14 mouse cellular contexts compared by ENCODE assay signal in the genomic region with DNA sequence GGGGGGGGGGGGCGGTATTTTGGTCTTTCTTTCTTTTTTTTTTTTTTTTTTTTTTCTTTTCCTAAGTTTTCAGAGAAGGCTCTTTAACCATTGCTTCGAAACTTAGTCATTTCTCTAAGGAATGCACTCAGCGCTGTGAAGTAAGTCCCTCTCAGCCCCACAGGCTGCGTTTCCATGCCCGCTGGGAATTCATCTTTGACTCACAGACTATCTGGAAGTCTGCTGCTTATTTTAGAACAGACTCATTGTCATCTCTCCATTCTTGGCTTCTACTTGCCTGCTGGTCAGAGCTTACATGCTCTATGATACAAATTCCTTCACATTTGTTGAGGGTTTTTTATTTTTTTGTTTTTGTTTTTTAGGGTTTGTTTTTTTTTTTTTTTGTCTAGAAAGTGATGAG.
DNase-seq lines count a peak whose midpoint lies in the region; ATAC-seq and TF ChIP-seq lines count a peak whose summit lies in the region.
"Had no signal": no experiment of that assay in that cellular context is flagged by ENCODE, and none has a peak within 500 bp of the region (broad histone marks: within the 10 kb centered on the region; RNA-seq: fewer than 3 reads in every experiment).

No protein-coding gene starts in this region.

- DNase-seq in heart, adult 8-10 months (ENCODE audit: low spot score), result peak; percentile 52
- no peak for DNase-seq in heart, postnatal 25 days (ENCODE audit: low spot score)
- peak; percentile 12 for DNase-seq in midbrain, postnatal 0 days (ENCODE audit: low spot score)
- no peak for DNase-seq in layer of hippocampus, postnatal 10 days (ENCODE audit: low spot score in 2 of 2)
- no peak for DNase-seq in thymus, adult 18-20 months
- DNase-seq: adrenal gland, postnatal 10 days; cerebellum, postnatal 25 days; kidney, adult 9 months; right cerebral cortex, postnatal 4 days had no signal

- peaks cover 5% of the 10 kb centered on the region; the same call in 1 of the 2 replicates for H3K4me1 ChIP-seq in midbrain, postnatal 0 days (ENCODE audit: insufficient read depth, low read length)
- H3K4me1 ChIP-seq in midbrain, embryonic 13.5 days (replicated peaks), result peaks cover 12% of the 10 kb centered on the region
- peaks cover 17% of the 10 kb centered on the region for H3K4me1 ChIP-seq in embryonic fibroblast, embryonic 13.5 days (ENCODE audit: control insufficient read depth, insufficient read depth, low read length)

- H3K27ac ChIP-seq in midbrain, postnatal 0 days (ENCODE audit: low read depth, low read length), result no peak overlapping the region
- H3K27ac ChIP-seq in midbrain, embryonic 13.5 days, result no peak overlapping the region
- peak overlapping the region; percentile 89 for H3K27ac ChIP-seq in embryonic fibroblast, embryonic 13.5 days (ENCODE audit: insufficient read depth, low read length)
- H3K27ac ChIP-seq: embryonic facial prominence, embryonic 15.5 days; limb, embryonic 15.5 days had no signal

- TF ChIP-seq POLR2A in embryonic fibroblast, embryonic 13.5 days (IDR thresholded peaks at IDR 0.05; ENCODE audit: low read depth, low read length), result no peak

- no peaks in the 10 kb centered on the region for H3K27me3 ChIP-seq in midbrain, postnatal 0 days (ENCODE audit: insufficient read depth, low read length)
- H3K27me3 ChIP-seq in midbrain, embryonic 13.5 days, result 0 out of 2 replicates have a peak, but pooled peaks cover 3% of the 10 kb centered on the region
- H3K27me3 ChIP-seq: CH12.LX; embryonic facial prominence, embryonic 15.5 days; limb, embryonic 15.5 days had no signal

- WGBS in midbrain, postnatal 0 days, result 16% methylated on average over 5 of the region's 5 CpGs
- 25% methylated on average over 5 of the region's 5 CpGs for WGBS in midbrain, embryonic 13.5 days

- no peaks in the 10 kb centered on the region for H3K9me3 ChIP-seq in midbrain, postnatal 0 days (ENCODE audit: low read length)
- H3K9me3 ChIP-seq in midbrain, embryonic 13.5 days, result no peaks in the 10 kb centered on the region
- H3K9me3 ChIP-seq: embryonic facial prominence, embryonic 15.5 days; limb, embryonic 15.5 days had no signal

- no peak overlapping the region for H3K9ac ChIP-seq in midbrain, postnatal 0 days (replicated peaks; ENCODE audit: low read length, poor library complexity, severe bottlenecking)
- no peak overlapping the region for H3K9ac ChIP-seq in midbrain, embryonic 13.5 days (replicated peaks)
- H3K9ac ChIP-seq: embryonic facial prominence, embryonic 15.5 days; limb, embryonic 15.5 days had no signal

- no peak overlapping the region for H3K4me2 ChIP-seq in midbrain, postnatal 0 days (ENCODE audit: low read depth, low read length, poor library complexity, severe bottlenecking)
- no peak overlapping the region for H3K4me2 ChIP-seq in midbrain, embryonic 13.5 days (replicated peaks)
- H3K4me2 ChIP-seq: embryonic facial prominence, embryonic 15.5 days; limb, embryonic 15.5 days had no signal

- H3K36me3 ChIP-seq in midbrain, postnatal 0 days (ENCODE audit: insufficient read depth, low read length), result no peaks in the 10 kb centered on the region
- no peaks in the 10 kb centered on the region for H3K36me3 ChIP-seq in midbrain, embryonic 13.5 days
- H3K36me3 ChIP-seq: embryonic facial prominence, embryonic 15.5 days; limb, embryonic 15.5 days had no signal

- H3K4me3 ChIP-seq in midbrain, postnatal 0 days (ENCODE audit: low read depth, low read length), result no peak overlapping the region
- H3K4me3 ChIP-seq in midbrain, embryonic 13.5 days (replicated peaks), result no peak overlapping the region
- H3K4me3 ChIP-seq in embryonic fibroblast, embryonic 13.5 days (ENCODE audit: insufficient read depth, low read length), result no peak overlapping the region
- H3K4me3 ChIP-seq: embryonic facial prominence, embryonic 15.5 days; limb, embryonic 15.5 days had no signal

- ATAC-seq in midbrain, postnatal 0 days (ENCODE audit: low FRiP score), result no peak
- ATAC-seq in midbrain, embryonic 13.5 days, result no peak

- intact Hi-C loops in heart, postnatal 25 days (cut with DNase I), result no loop called here

- no peak for TF ChIP-seq CTCF in midbrain, postnatal 0 days (IDR thresholded peaks at IDR 0.05)
- no peak for TF ChIP-seq CTCF in embryonic fibroblast, embryonic 13.5 days (IDR thresholded peaks at IDR 0.05; ENCODE audit: borderline replicate concordance, insufficient read depth, low read length)

Comparison
In these comparisons a context has a peak if more than half of its experiments do, and no peak if none do; other contexts are left out.
1. DNase-seq: peak in heart, adult 8-10 months (single experiment) and midbrain, postnatal 0 days (single experiment); none in heart, postnatal 25 days (single experiment), layer of hippocampus, postnatal 10 days (0 of 2) and thymus, adult 18-20 months (0 of 2).